Mouse (Mus musculus): Measurements from ENCODE around the gene Poln. TPM values are rescaled to one million over a fixed set of nuclear protein-coding genes. Genes with fewer than 3 reads are reported as not detected.
A peak's percentile ranks its signal among the peaks of the same experiment; 100 is the strongest.

Poln gene
- total RNA-seq, 2 experiments from 2014 or later, result 0.63 to 1.0 TPM

DNA sequence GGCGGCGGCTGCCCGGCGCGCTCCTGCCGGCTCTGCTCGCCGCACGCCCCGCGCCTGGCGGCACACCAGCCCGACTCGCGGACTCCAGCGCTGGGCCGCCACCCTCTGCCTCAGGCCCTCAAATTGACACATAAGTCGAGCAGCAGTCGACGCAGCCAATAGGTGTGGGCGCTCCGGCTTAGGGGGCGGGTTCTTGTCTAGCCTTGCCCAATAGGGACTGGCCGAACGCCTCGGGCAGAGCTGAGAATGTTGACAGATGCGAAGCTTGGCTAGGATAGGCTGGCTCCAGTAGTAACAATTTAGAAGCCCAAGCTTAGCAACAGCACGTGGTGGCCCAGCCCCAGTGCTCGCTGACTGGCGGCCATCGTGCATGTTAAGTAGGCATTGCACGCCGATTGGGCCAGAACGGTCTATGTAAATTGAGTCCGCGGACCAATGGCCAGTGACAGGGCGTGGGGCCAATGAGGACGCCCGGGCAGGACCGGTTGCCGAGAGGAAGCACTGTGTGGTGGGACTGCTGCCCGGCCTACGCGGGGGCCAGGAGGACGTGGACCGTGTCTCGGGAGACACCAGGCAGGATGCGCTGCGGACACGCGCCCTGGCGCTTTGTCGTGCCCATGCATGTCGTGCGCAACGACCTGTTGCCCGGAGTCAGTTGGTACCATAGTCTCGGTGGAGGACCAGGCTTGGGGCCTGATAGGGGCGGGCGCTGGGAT is 18.5 kb upstream of the Poln start, which contains the start of gene Mxd4:
Mxd4 (minus strand) TSS at position 120 of the 716 bp plus-strand sequence.
- peak; percentile 93 to 95 for DNase-seq (ENCODE audit: extremely low spot score in 1 of 2, low spot score in 1 of 2)

- DNase-seq (ENCODE audit: extremely low spot score in 1 of 2, low spot score in 1 of 2), result peak in 1 of 2 experiments; percentile 33
Observed at GRCm38 (mm10) chr5:34186961-34187391, 17.7 kb upstream of the Poln start.

GRCm38 (mm10) chr5:34186391-34186790 is 17.1 kb upstream of the Poln start:
- peak in 1 of 2 experiments; percentile 2 for DNase-seq (ENCODE audit: extremely low spot score in 1 of 2, low spot score in 1 of 2)

DNA sequence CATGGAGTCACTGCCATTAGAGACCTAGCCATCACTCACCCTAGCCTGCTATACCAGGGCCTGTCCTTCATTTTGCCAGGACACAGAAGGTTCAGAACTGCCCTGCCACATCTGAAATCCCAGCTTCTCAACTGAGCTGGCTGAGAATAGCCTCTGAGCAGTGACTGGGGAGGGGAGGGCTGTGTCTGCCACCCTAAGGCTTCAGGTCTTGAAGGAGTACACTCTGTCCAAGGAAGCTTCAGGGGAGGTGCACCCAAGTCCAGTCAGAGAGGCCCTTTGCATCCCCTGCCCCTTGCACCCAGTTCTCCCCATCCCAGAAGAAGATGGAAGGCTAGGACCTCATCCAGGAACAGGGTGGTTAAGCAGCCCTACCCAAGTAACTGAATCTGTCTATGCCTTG is 16.5 kb upstream of the Poln start:
- no peak for DNase-seq (ENCODE audit: extremely low spot score in 1 of 2, low spot score in 1 of 2)

DNA sequence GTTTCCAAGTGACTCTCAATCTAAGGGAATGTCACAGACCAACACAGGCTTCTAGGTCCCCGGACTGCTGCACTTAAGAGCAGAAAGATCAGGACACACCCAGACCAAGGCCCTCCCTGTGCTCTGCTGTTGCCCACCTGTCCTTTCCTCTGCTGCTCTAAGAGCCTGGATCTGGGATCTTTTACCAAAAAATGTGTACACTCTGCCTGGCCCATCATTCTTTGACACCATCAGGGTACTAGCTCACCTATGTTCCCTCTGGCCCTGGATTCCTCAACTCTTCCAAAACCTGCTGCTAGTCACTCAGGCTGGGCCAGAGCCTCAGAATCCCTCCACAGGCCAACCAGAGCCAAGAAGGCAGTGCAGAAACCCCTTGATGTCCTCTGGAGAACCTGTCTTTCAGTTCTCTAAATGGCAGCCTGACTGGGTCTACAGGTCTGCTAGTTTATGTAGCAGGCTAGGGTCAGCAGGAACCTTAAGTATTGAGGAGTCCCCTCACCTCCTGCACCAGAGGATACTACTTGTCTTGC is 15.9 kb upstream of the Poln start:
- DNase-seq (ENCODE audit: extremely low spot score in 1 of 2, low spot score in 1 of 2), result peak; percentile 2 to 6

GRCm38 (mm10) chr5:34183976-34184375 is 14.7 kb upstream of the Poln start:
- peak; percentile 1 to 5 for DNase-seq (ENCODE audit: extremely low spot score in 1 of 2, low spot score in 1 of 2)

GRCm38 (mm10) chr5:34183156-34183880 is 14.1 kb upstream of the Poln start:
- DNase-seq (ENCODE audit: extremely low spot score in 1 of 2, low spot score in 1 of 2), result peak; percentile 4 to 7

GRCm38 (mm10) chr5:34182486-34182885 is 13.2 kb upstream of the Poln start:
- DNase-seq (ENCODE audit: extremely low spot score in 1 of 2, low spot score in 1 of 2), result peak; percentile 0 to 3

- peak in 1 of 2 experiments; percentile 5 for DNase-seq (ENCODE audit: extremely low spot score in 1 of 2, low spot score in 1 of 2)
Observed at GRCm38 (mm10) chr5:34177821-34178220, 8.6 kb upstream of the Poln start.

DNA sequence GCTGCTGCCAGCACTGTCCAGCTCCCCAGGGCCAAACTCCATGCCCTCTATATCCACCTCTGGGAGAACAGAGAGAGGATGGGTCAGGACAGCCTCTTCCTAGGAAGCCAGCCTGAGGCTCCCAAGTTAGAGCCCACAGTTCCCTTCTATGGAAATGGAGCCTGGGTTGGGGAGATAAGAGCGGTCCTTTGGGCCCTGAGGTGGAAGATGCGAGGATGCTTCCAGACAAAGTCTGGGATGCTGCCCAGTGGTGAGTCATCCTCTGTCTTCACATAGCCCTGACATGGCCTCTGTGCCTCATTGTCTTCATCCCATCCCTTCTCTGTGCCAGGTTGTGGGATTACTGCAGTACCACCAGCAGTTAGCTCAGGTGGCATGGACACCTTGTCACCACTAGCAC is 7.8 kb upstream of the Poln start:
- DNase-seq (ENCODE audit: extremely low spot score in 1 of 2, low spot score in 1 of 2), result no peak

DNA sequence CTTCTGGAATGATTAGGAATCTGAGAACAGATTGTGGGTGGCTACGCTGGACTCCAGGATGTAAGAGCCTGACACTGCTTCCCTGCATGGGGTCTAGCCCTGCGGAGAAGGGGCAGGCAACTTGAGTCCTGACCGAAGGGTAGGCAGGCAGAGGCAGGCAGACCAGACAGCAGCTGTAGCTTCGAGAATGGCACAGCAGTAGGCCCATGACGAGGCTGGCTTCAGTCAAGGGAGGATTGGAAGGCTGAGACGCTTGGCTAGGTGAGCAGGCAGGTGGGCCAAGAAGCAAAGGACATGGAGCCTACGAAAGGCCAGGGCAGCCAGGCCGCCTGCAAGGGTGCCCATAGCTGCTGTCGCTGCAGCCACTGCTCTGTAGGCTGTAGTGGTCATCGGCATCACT is 7.4 kb upstream of the Poln start:
- peak in 1 of 2 experiments; percentile 5 for DNase-seq (ENCODE audit: extremely low spot score in 1 of 2, low spot score in 1 of 2)

GRCm38 (mm10) chr5:34175403-34175694 is 6.1 kb upstream of the Poln start:
- DNase-seq (ENCODE audit: extremely low spot score in 1 of 2, low spot score in 1 of 2), result peak in 1 of 2 experiments; percentile 5

- DNase-seq (ENCODE audit: extremely low spot score in 1 of 2, low spot score in 1 of 2), result peak in 1 of 2 experiments; percentile 6
Observed at GRCm38 (mm10) chr5:34174550-34175402, 5.5 kb upstream of the Poln start.

DNA sequence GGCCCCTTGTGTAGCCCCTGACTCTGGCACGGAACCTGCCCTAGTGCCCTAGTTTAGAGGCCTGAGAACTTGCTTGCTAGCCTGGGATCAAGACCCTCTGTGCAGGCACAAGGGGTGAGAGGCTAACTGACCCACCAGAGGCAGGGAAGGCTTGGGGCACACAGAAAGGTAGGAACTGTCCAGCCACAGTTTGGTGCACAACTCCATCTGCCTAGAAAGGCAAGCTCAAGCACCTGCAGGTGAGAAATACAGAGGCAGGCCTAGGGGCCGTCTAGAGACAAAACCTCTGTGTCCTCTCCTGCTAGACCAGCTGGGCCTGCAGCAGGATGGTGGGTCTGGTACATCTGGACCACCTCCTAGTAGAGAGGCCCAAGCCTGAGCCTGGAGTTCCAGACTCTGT is 4.8 kb upstream of the Poln start:
- peak in 1 of 2 experiments; percentile 6 for DNase-seq (ENCODE audit: extremely low spot score in 1 of 2, low spot score in 1 of 2)

DNA sequence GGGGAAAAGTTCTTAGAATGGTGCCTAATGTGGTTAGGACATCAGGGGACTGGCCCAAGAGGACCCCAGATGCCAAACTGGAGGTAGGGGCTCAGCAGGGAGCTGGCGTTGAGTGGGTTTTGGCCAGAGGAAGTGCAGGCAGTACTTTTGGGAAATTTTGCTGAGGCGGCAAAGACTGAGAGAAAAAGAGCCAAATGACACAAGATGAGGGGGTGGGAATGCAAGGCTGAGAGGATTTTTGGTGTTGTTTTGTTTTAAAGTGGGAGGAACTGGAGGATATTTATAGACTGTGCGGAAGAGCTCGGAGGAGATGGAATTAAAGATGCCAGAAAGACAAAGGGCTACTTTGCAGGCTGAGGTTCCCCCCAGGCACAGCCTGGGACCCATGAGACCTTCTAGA is 1.5 kb upstream of the Poln start:
- DNase-seq (ENCODE audit: extremely low spot score in 1 of 2, low spot score in 1 of 2), result peak in 1 of 2 experiments; percentile 11

- DNase-seq (ENCODE audit: extremely low spot score in 1 of 2, low spot score in 1 of 2), result no peak
Observed at GRCm38 (mm10) chr5:34169954-34170353, 706 bp upstream of the Poln start.

DNA sequence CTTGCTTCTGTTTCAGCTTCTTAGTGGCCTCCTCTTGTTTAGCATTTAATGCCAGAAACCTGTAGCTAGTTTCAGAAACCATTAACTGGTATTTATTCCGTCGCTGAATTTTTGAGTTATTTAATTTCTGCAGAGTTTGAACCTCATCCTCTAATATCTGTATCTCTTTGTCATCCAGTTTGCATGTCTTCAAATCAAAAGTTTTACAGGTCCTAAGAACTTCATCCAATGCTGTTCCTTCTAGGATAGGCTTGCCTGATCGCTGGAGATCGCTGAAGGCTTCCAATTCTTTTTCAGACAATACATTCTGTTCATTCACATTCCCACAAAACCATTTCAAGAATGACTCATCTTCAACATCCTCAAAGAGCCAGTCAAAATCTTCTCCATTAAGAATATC is 1.4 kb downstream of the Poln start:
- no peak for DNase-seq (ENCODE audit: extremely low spot score in 1 of 2, low spot score in 1 of 2)

- DNase-seq (ENCODE audit: extremely low spot score in 1 of 2, low spot score in 1 of 2), result no peak
Observed at GRCm38 (mm10) chr5:34165793-34166192, 3.5 kb downstream of the Poln start.

- no peak for DNase-seq (ENCODE audit: extremely low spot score in 1 of 2, low spot score in 1 of 2)
Observed at GRCm38 (mm10) chr5:34148476-34148875, 20.8 kb downstream of the Poln start.

DNA sequence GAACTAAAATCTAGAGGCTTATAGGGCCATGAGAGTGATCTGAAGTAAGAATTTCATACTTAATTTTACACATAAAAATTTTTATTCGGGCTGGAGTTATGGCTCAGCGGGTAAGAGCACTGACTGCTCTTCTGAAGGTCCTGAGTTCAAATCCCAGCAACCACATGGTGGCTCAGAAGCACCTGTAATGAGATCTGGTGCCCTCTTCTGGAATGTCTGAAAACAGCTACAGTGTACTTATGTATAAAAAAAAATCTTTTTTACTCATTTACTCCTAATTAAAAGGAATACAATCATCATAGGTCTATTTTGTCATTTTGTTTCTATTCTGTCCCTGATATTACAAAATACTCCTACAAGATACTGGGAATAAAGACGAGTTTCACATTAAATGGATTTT is 21.7 kb downstream of the Poln start:
- DNase-seq (ENCODE audit: extremely low spot score in 1 of 2, low spot score in 1 of 2), result no peak

GRCm38 (mm10) chr5:34139751-34140150 is 29.5 kb downstream of the Poln start:
- peak; percentile 11 to 24 for DNase-seq (ENCODE audit: extremely low spot score in 1 of 2, low spot score in 1 of 2)
